Comparison of ENCODE assay signal across 22 mouse cellular contexts in the genomic region with DNA sequence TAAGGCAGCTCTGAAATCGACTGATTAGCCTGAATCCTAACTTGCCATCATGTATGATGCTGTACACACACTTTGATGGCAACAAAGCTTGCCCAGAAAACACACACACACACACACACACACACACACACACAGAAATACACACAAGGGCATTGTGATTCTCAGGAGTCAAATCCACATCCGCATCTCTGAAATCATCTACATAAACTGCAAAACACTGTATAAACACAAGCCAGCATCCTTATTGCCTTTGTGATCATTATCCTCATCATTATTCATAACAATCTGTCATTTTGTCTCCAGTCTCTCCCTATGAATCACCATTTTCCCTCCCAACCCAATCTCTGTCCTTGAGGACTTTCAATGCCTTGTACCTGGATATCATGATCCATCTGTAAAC.
"Had no signal": no experiment of that assay in that cellular context is flagged by ENCODE, and none has a peak within 500 bp of the region (broad histone marks: within the 10 kb centered on the region; RNA-seq: fewer than 3 reads in every experiment).

No protein-coding gene starts in this region.

- H3K4me1 ChIP-seq: limb, embryonic 13.5 days; liver, embryonic 12.5 days; liver, embryonic 15.5 days; lung, embryonic 15.5 days; megakaryocyte, embryonic 14.5 days; midbrain, embryonic 10.5 days; midbrain, embryonic 15.5 days; stomach, embryonic 15.5 days had no signal

- H3K9ac ChIP-seq: limb, embryonic 13.5 days; liver, embryonic 12.5 days; liver, embryonic 15.5 days; lung, embryonic 15.5 days; midbrain, embryonic 15.5 days; stomach, embryonic 15.5 days had no signal

- DNase-seq: kidney, adult 2 months; kidney, postnatal 25 days; layer of hippocampus, adult 9-11 months; liver; lung, adult 18-20 months; lung, postnatal 10 days; lung, postnatal 36 days; retina, postnatal 1 day; right cerebral cortex, postnatal 25 days; spleen, adult 18-20 months; thymus, postnatal 25 days had no signal

- H3K36me3 ChIP-seq: limb, embryonic 10.5 days; limb, embryonic 13.5 days; liver, embryonic 12.5 days; liver, embryonic 15.5 days; lung, embryonic 15.5 days; midbrain, embryonic 10.5 days; midbrain, embryonic 15.5 days; stomach, embryonic 15.5 days had no signal

- H3K9me3 ChIP-seq: limb, embryonic 10.5 days; limb, embryonic 13.5 days; liver, embryonic 12.5 days; liver, embryonic 15.5 days; lung, embryonic 15.5 days; midbrain, embryonic 10.5 days; midbrain, embryonic 15.5 days; stomach, embryonic 15.5 days had no signal

- ATAC-seq: liver, embryonic 12.5 days; midbrain, embryonic 15.5 days had no signal

- H3K4me2 ChIP-seq: limb, embryonic 13.5 days; liver, embryonic 12.5 days; liver, embryonic 15.5 days; lung, embryonic 15.5 days; midbrain, embryonic 15.5 days; stomach, embryonic 15.5 days had no signal

- H3K27ac ChIP-seq: kidney, postnatal 0 days; layer of hippocampus, adult 2 months; limb, embryonic 10.5 days; limb, embryonic 13.5 days; liver, embryonic 12.5 days; liver, embryonic 15.5 days; lung, embryonic 15.5 days; midbrain, embryonic 10.5 days; midbrain, embryonic 15.5 days; stomach, embryonic 15.5 days had no signal

- H3K4me3 ChIP-seq: layer of hippocampus, adult 2 months; limb, embryonic 10.5 days; limb, embryonic 13.5 days; liver, embryonic 12.5 days; liver, embryonic 15.5 days; lung, embryonic 15.5 days; megakaryocyte, embryonic 14.5 days; midbrain, embryonic 10.5 days; midbrain, embryonic 15.5 days; stomach, embryonic 15.5 days had no signal

- H3K27me3 ChIP-seq: limb, embryonic 13.5 days; liver, embryonic 12.5 days; liver, embryonic 15.5 days; lung, embryonic 15.5 days; megakaryocyte, embryonic 14.5 days; midbrain, embryonic 15.5 days; stomach, embryonic 15.5 days had no signal
